Mouse (Mus musculus) CH12.LX (cell line): ENCODE data around the gene Rab8b.
A peak's percentile ranks its signal among the peaks of the same experiment; 100 is the strongest.

Source experiments
- CTCF ChIP-seq, 2 experiments: IDR thresholded peaks in 1 of 2; conservative IDR thresholded peaks in 1 of 2; 2 replicates each; pipeline ENCODE4 v1.5.1; 2011 to 2012; ENCODE audit warnings: low read depth in 2 of 2, low read length in 2 of 2, improper control_type of control experiment in 1 of 2, inconsistent platforms in 1 of 2, mild to moderate bottlenecking in 1 of 2, moderate library complexity in 1 of 2
- GABPA ChIP-seq: IDR thresholded peaks from 2 replicates; pipeline ENCODE4 v1.6.1; 2012; ENCODE audit warnings: low read depth, low read length, improper control_type of control experiment, inconsistent platforms; ENCODE audit not compliant: insufficient replicate concordance
- NRF1 ChIP-seq: IDR thresholded peaks from 2 replicates; pipeline ENCODE4 v1.6.1; 2014; ENCODE audit warnings: low read depth, mild to moderate bottlenecking, inconsistent platforms, low read length, improper control_type of control experiment, moderate library complexity
- POLR2A ChIP-seq: IDR thresholded peaks from 2 replicates; pipeline ENCODE4 v1.6.1; 2011; ENCODE audit warnings: low read depth, mild to moderate bottlenecking, improper control_type of control experiment, low read length
- SIN3A ChIP-seq: IDR thresholded peaks from 2 replicates; pipeline ENCODE4 v1.6.1; 2012; ENCODE audit warnings: low read length, improper control_type of control experiment, inconsistent platforms

- TF ChIP-seq CTCF (conservative IDR thresholded peaks at IDR 0.05 in 1 of 2, IDR thresholded peaks at IDR 0.05 in 1 of 2; ENCODE audit: low read depth in 2 of 2, low read length in 2 of 2) (no peak), POLR2A (0 out of 2 replicates have a peak, but pooled peaks have one; percentile 17), NRF1 (no peak), GABPA (no peak), SIN3A (no peak)
Observed at GRCm38 (mm10) chr9:66896951-66897350, 22.5 kb downstream of the Rab8b start.
